Mouse (Mus musculus) limb, embryonic 15.5 days (tissue): Measurements from ENCODE around the gene Tns2. TPM values are rescaled to one million over a fixed set of nuclear protein-coding genes. Genes with fewer than 3 reads are reported as not detected.

ENCODE experiments used
- ATAC-seq: fragments of 200-750 bp; cut with Nextera tagmentation; 2 replicates; pipeline ENCODE4 v1.8.0; 2017; ENCODE audit warnings: low read depth, moderate TSS enrichment; ENCODE audit not compliant: insufficient number of reproducible peaks, low FRiP score, low TSS enrichment
- H3K27ac ChIP-seq: fragments of 300-500 bp; sonication (generic); 2 replicates; pipeline ENCODE4 v1.5.1; 2015; ENCODE audit warnings: moderate library complexity, mild to moderate bottlenecking, inconsistent platforms
- H3K27me3 ChIP-seq: fragments of 300-500 bp; sonication (generic); 2 replicates; pipeline ENCODE4 v1.6.1; 2015; ENCODE audit warnings: inconsistent platforms
- H3K36me3 ChIP-seq: fragments of 300-500 bp; sonication (generic); 2 replicates; pipeline ENCODE4 v1.6.1; 2015; ENCODE audit warnings: inconsistent platforms
- H3K4me1 ChIP-seq: fragments of 300-500 bp; sonication (generic); 2 replicates; pipeline ENCODE4 v1.6.1; 2015; ENCODE audit warnings: inconsistent platforms
- H3K4me2 ChIP-seq: fragments of 300-500 bp; sonication (generic); 2 replicates; pipeline ENCODE4 v1.6.1; 2015; ENCODE audit warnings: mild to moderate bottlenecking, inconsistent platforms
- H3K4me3 ChIP-seq: fragments of 300-500 bp; sonication (generic); 2 replicates; pipeline ENCODE4 v1.5.1; 2015; ENCODE audit warnings: mild to moderate bottlenecking, inconsistent platforms
- H3K9ac ChIP-seq: fragments of 300-500 bp; sonication (generic); 2 replicates; pipeline ENCODE4 v1.6.1; 2015; ENCODE audit warnings: inconsistent platforms
- H3K9me3 ChIP-seq: fragments of 300-500 bp; sonication (generic); 2 replicates; pipeline ENCODE4 v1.6.1; 2016; ENCODE audit warnings: inconsistent platforms
- WGBS: fragments of 180-500 bp; shearing (Covaris S2); methylation state at CpG from one replicate; pipeline ENCODE4 v1.1.7; 2015; 5-methylcytosine and 5-hydroxymethylcytosine counted together
- polyA plus RNA-seq: library from polyadenylated mRNA; unstranded; fragments of >200 nt; fragmentation: Nextera tagmentation; extraction: Ambion mirVana; gene quantifications from 2 replicates; pipeline ENCODE4 v1.2.1, GENCODE M21; 2015

The Tns2 gene
- polyA plus RNA-seq, 1 experiment from 2014 or later, result 48.6 TPM

GRCm38 (mm10) chr15:102105764-102106730 lies 5.8 kb downstream of the Tns2 start:
- Histone ChIP-seq H3K9me3 (no peaks in the 10 kb centered on the region), H3K27me3 (no peaks in the 10 kb centered on the region), H3K4me3 (peak overlapping the region; percentile 57), H3K4me1 (peaks cover 89% of the 10 kb centered on the region), H3K4me2 (peak overlapping the region; percentile 67), H3K36me3 (peaks cover 56% of the 10 kb centered on the region), H3K9ac (0 out of 2 replicates have a peak overlapping the region, but pooled peaks have one; percentile 7), H3K27ac (peak overlapping the region; percentile 99)
- 34% methylated on average over 18 of the region's 18 CpGs for WGBS
- peak; percentile 42 for ATAC-seq

GRCm38 (mm10) chr15:102106754-102107456 lies 6.7 kb downstream of the Tns2 start:
- no peaks in the 10 kb centered on the region for H3K27me3 ChIP-seq
- no peak for ATAC-seq
- 16% methylated on average over 37 of the region's 38 CpGs for WGBS
- H3K36me3 ChIP-seq, result peaks cover 65% of the 10 kb centered on the region
- H3K4me3 ChIP-seq, result peak overlapping the region; percentile 57
- H3K27ac ChIP-seq, result peak overlapping the region; percentile 99
- peaks cover 84% of the 10 kb centered on the region for H3K4me1 ChIP-seq
- H3K9ac ChIP-seq, result 0 out of 2 replicates have a peak overlapping the region, but pooled peaks have one; percentile 4
- H3K9me3 ChIP-seq, result no peaks in the 10 kb centered on the region
- H3K4me2 ChIP-seq, result peak overlapping the region; percentile 67

GRCm38 (mm10) chr15:102107689-102108573 lies 7.7 kb downstream of the Tns2 start:
- Histone ChIP-seq H3K27ac (no peak overlapping the region), H3K9ac (no peak overlapping the region), H3K4me2 (peak overlapping the region; percentile 67; the same call in 1 of the 2 replicates), H3K27me3 (no peaks in the 10 kb centered on the region), H3K36me3 (peaks cover 75% of the 10 kb centered on the region), H3K4me1 (peaks cover 81% of the 10 kb centered on the region), H3K9me3 (no peaks in the 10 kb centered on the region), H3K4me3 (no peak overlapping the region)
- ATAC-seq, result no peak
- 46% methylated on average over 13 of the region's 13 CpGs for WGBS

GRCm38 (mm10) chr15:102108651-102109525 lies 8.7 kb downstream of the Tns2 start:
- Histone ChIP-seq H3K27ac (no peak overlapping the region), H3K4me1 (peaks cover 71% of the 10 kb centered on the region), H3K27me3 (no peaks in the 10 kb centered on the region), H3K36me3 (peaks cover 84% of the 10 kb centered on the region), H3K4me2 (0 out of 2 replicates have a peak overlapping the region, but pooled peaks have one; percentile 10), H3K4me3 (no peak overlapping the region), H3K9ac (no peak overlapping the region), H3K9me3 (no peaks in the 10 kb centered on the region)
- 52% methylated on average over 18 of the region's 18 CpGs for WGBS
- no peak for ATAC-seq

GRCm38 (mm10) chr15:102110271-102110670 lies 10.1 kb downstream of the Tns2 start:
- WGBS, result 93% methylated on average over 7 of the region's 7 CpGs
- Histone ChIP-seq H3K4me2 (no peak overlapping the region), H3K9me3 (no peaks in the 10 kb centered on the region), H3K36me3 (peaks cover 95% of the 10 kb centered on the region), H3K27me3 (no peaks in the 10 kb centered on the region), H3K4me3 (no peak overlapping the region), H3K4me1 (peaks cover 61% of the 10 kb centered on the region), H3K27ac (no peak overlapping the region), H3K9ac (no peak overlapping the region)
- no peak for ATAC-seq

GRCm38 (mm10) chr15:102110701-102111494 lies 10.7 kb downstream of the Tns2 start:
- Histone ChIP-seq H3K9ac (no peak overlapping the region), H3K4me1 (peaks cover 61% of the 10 kb centered on the region), H3K9me3 (no peaks in the 10 kb centered on the region), H3K27ac (peak overlapping the region; percentile 18; the same call in 1 of the 2 replicates), H3K36me3 (peaks cover 99% of the 10 kb centered on the region), H3K27me3 (no peaks in the 10 kb centered on the region), H3K4me2 (no peak overlapping the region), H3K4me3 (no peak overlapping the region)
- ATAC-seq, result no peak
- WGBS, result 79% methylated on average over 29 of the region's 29 CpGs

GRCm38 (mm10) chr15:102111495-102111829 lies 11.2 kb downstream of the Tns2 start:
- Histone ChIP-seq H3K4me2 (no peak overlapping the region), H3K4me3 (no peak overlapping the region), H3K27me3 (no peaks in the 10 kb centered on the region), H3K9me3 (no peaks in the 10 kb centered on the region), H3K9ac (no peak overlapping the region), H3K36me3 (peaks cover 99% of the 10 kb centered on the region), H3K4me1 (peaks cover 61% of the 10 kb centered on the region), H3K27ac (peak overlapping the region; percentile 18; the same call in 1 of the 2 replicates)
- WGBS, result 81% methylated on average over 11 of the region's 11 CpGs
- no peak for ATAC-seq

GRCm38 (mm10) chr15:102112181-102112580 lies 12.0 kb downstream of the Tns2 start:
- no peak for ATAC-seq
- Histone ChIP-seq H3K9me3 (no peaks in the 10 kb centered on the region), H3K4me3 (no peak overlapping the region), H3K4me1 (peaks cover 61% of the 10 kb centered on the region), H3K36me3 (peaks cover 100% of the 10 kb centered on the region), H3K27ac (no peak overlapping the region), H3K27me3 (no peaks in the 10 kb centered on the region), H3K9ac (no peak overlapping the region), H3K4me2 (no peak overlapping the region)
- 84% methylated on average over 6 of the region's 6 CpGs for WGBS

GRCm38 (mm10) chr15:102112827-102113226 lies 12.6 kb downstream of the Tns2 start:
- H3K36me3 ChIP-seq, result peaks cover 100% of the 10 kb centered on the region
- 71% methylated on average over 8 of the region's 8 CpGs for WGBS
- ATAC-seq, result no peak

GRCm38 (mm10) chr15:102113674-102114073 lies 13.5 kb downstream of the Tns2 start:
- no peaks in the 10 kb centered on the region for H3K9me3 ChIP-seq
- no peak overlapping the region for H3K9ac ChIP-seq
- peaks cover 52% of the 10 kb centered on the region for H3K4me1 ChIP-seq
- 68% methylated on average over 4 of the region's 4 CpGs for WGBS
- H3K4me2 ChIP-seq, result no peak overlapping the region
- no peak overlapping the region for H3K4me3 ChIP-seq
- no peak overlapping the region for H3K27ac ChIP-seq
- H3K36me3 ChIP-seq, result peaks cover 100% of the 10 kb centered on the region
- no peak for ATAC-seq
- H3K27me3 ChIP-seq, result no peaks in the 10 kb centered on the region

More at GRCm38 (mm10) chr15:102112827-102113226, 12.6 kb downstream of the Tns2 start:
- no peak overlapping the region for H3K9ac ChIP-seq
- no peaks in the 10 kb centered on the region for H3K9me3 ChIP-seq
- peaks cover 57% of the 10 kb centered on the region for H3K4me1 ChIP-seq
- H3K4me3 ChIP-seq, result no peak overlapping the region
- no peak overlapping the region for H3K4me2 ChIP-seq
- H3K27me3 ChIP-seq, result no peaks in the 10 kb centered on the region
- no peak overlapping the region for H3K27ac ChIP-seq
